Mouse (Mus musculus) ES-E14 (cell line): ENCODE data around the gene Cnst. TPM values are rescaled to one million over a fixed set of nuclear protein-coding genes. Genes with fewer than 3 reads are reported as not detected.

ENCODE experiments used
- DNase-seq: peaks from one replicate; pipeline ENCODE4 v3.0.0-alpha.2; 2013; ENCODE audit warnings: low read depth, low spot score
- H3K27ac ChIP-seq: 2 replicates; pipeline ENCODE4 v1.5.1; 2012; ENCODE audit warnings: low read depth, mild to moderate bottlenecking, low read length, moderate library complexity, mixed read lengths; ENCODE audit not compliant: poor library complexity, insufficient read depth, severe bottlenecking
- H3K36me3 ChIP-seq: 2 replicates; pipeline ENCODE4 v1.6.1; 2012; ENCODE audit warnings: mild to moderate bottlenecking, low read length, moderate library complexity, mixed read lengths; ENCODE audit not compliant: control insufficient read depth, poor library complexity, insufficient read depth, severe bottlenecking
- H3K4me1 ChIP-seq, 2 experiments: fragments of 150-350 bp in 1 of 2; sonication (generic) in 1 of 2; 2 replicates each; pipeline ENCODE4 v1.6.1; 2012; ENCODE audit warnings: low read length in 2 of 2, mild to moderate bottlenecking in 1 of 2, mixed read lengths in 1 of 2; ENCODE audit not compliant: control insufficient read depth in 2 of 2, insufficient read depth in 2 of 2, poor library complexity in 1 of 2
- H3K4me3 ChIP-seq, 2 experiments: fragments of 150-350 bp in 1 of 2; sonication (generic) in 1 of 2; 2 replicates each; pipeline ENCODE4 v1.5.1; 2012; ENCODE audit warnings: low read length in 2 of 2, low read depth in 1 of 2, mild to moderate bottlenecking in 1 of 2, mixed read lengths in 1 of 2; ENCODE audit not compliant: insufficient read depth in 1 of 2, poor library complexity in 1 of 2, severe bottlenecking in 1 of 2
- H3K9ac ChIP-seq: 2 replicates; pipeline ENCODE4 v1.6.1; 2012; ENCODE audit warnings: low read depth, mild to moderate bottlenecking, low read length, mixed read lengths; ENCODE audit not compliant: poor library complexity, insufficient read depth, severe bottlenecking
- H3K9me3 ChIP-seq: fragments of 150-350 bp; sonication (generic); 2 replicates; pipeline ENCODE4 v1.6.1; 2012; ENCODE audit warnings: low read depth, mild to moderate bottlenecking, low read length; ENCODE audit not compliant: control insufficient read depth, insufficient read depth
- CHD2 ChIP-seq: IDR thresholded peaks from 2 replicates; pipeline ENCODE4 v1.6.1; 2014; ENCODE audit warnings: mild to moderate bottlenecking, low read depth, low read length, inconsistent platforms
- HCFC1 ChIP-seq: IDR thresholded peaks from 2 replicates; pipeline ENCODE4 v1.6.1; 2012; ENCODE audit warnings: low read length, inconsistent platforms, borderline replicate concordance; ENCODE audit not compliant: insufficient read depth
- MAFK ChIP-seq: IDR thresholded peaks from 2 replicates; pipeline ENCODE4 v1.6.1; 2014; ENCODE audit warnings: mild to moderate bottlenecking, low read depth, low read length, inconsistent platforms; ENCODE audit not compliant: insufficient read depth
- ZC3H11A ChIP-seq: IDR thresholded peaks from 2 replicates; pipeline ENCODE4 v1.6.1; 2012; ENCODE audit warnings: low read depth, mild to moderate bottlenecking, inconsistent platforms, low read length, borderline replicate concordance
- ZNF384 ChIP-seq: IDR thresholded peaks from 2 replicates; pipeline ENCODE4 v1.6.1; 2012; ENCODE audit warnings: low read depth, low read length, inconsistent platforms
- in situ Hi-C, 2 experiments: fragments of 600-800 bp; cut with MboI; formaldehyde crosslinking; loops; one replicate each; pipeline ENCODE4 v1.15.1; 2025; ENCODE audit warnings: low sequenced_read_pairs in 2 of 2, inconsistent platforms in 1 of 2; ENCODE audit not compliant: unreplicated experiment in 2 of 2
- total RNA-seq: library from RNA; depleted of rRNA; stranded (reverse); fragments of 300-350 nt; gene quantifications from 2 replicates; pipeline ENCODE4 v1.2.3, GENCODE M21; 2012

Gene Cnst
- total RNA-seq, 1 experiment = 12.8 TPM

DNA sequence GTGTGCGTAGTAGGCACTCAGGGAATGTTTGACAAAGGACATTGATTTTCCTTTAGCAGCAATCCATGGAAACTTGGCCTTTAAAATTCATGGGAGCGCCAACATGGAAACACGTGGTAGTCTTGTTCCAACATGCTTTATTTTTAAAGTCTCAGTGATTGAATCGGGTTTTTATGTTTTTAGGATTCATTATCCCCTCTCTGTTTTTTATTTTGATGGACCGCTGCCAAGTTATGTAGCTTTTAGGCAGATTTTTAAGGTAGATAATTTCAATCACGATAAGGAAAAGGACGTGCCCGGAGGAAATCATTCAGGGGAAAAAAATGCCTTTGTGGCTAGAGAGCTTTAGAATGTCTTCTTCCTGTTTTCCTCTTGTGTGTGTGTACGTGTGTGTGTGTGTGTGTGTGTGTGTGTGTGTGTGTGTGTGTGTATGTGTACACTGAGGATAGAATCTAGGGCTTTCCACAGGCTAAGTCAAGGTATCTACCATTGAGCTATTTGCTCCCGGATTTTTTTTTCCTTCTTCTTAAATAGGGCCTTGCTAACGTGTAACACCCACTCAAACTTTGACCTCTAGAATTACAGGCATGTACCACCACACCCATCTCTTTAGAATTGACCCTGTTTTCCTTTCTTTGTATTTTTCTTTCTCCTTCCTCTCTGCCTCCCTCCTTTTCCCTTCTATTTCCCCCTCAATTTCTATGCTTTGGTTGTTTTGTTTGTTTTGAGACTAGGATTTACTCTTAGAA, 13.4 kb downstream of the Cnst start:
- in situ Hi-C loops = no loop called here
- TF ChIP-seq ZC3H11A = no peak
- TF ChIP-seq CHD2 = no peak
- TF ChIP-seq MAFK = no peak
- no peak for TF ChIP-seq ZNF384
- no peak for TF ChIP-seq HCFC1
- H3K4me3 ChIP-seq = no peak overlapping the region
- 0 out of 4 replicates have a peak, but pooled peaks cover 0 to 7% of the 10 kb centered on the region in 2 experiments for H3K4me1 ChIP-seq
- no peaks in the 10 kb centered on the region for H3K9me3 ChIP-seq
- no peak for DNase-seq
- H3K36me3 ChIP-seq = no peaks in the 10 kb centered on the region
- no peak overlapping the region for H3K9ac ChIP-seq
- no peak overlapping the region; the same call in 1 of the 2 replicates for H3K27ac ChIP-seq

DNA sequence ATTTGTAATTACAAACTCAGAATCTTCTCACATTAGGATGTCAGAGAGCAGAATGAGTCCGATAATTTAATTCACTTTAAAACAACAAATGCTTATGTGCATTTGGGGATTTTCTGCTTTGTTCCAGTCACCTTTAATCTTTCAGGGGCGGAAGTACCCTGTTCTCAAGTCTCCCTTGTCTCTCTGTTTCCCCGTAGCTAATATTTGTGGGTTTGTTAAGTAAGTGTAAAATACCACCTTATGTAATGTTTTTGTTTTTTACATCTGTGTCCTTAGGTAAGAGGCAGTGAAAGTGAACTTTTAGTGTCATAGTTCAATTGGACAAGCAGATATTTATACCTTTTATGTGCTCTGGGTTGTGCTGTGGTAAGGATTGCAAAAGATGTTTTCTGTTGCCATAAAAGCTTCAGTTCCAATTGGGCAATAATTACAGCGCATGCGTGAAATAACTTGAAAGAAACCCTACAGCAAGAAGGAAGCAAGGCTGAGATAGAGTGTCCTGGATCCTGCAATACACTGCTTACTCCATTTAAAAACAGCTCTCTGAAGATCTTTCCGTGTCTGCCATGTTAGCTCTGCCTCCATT, 14.8 kb downstream of the Cnst start:
- H3K36me3 ChIP-seq = no peaks in the 10 kb centered on the region
- no peak overlapping the region for H3K9ac ChIP-seq
- in situ Hi-C loops = no loop called here
- H3K4me1 ChIP-seq = 0 out of 4 replicates have a peak, but pooled peaks cover 0 to 7% of the 10 kb centered on the region in 2 experiments
- no peak for DNase-seq
- no peak overlapping the region for H3K4me3 ChIP-seq
- no peaks in the 10 kb centered on the region for H3K9me3 ChIP-seq
- TF ChIP-seq HCFC1 (no peak), ZC3H11A (no peak), ZNF384 (no peak), CHD2 (no peak), MAFK (no peak)
- H3K27ac ChIP-seq = no peak overlapping the region

DNA sequence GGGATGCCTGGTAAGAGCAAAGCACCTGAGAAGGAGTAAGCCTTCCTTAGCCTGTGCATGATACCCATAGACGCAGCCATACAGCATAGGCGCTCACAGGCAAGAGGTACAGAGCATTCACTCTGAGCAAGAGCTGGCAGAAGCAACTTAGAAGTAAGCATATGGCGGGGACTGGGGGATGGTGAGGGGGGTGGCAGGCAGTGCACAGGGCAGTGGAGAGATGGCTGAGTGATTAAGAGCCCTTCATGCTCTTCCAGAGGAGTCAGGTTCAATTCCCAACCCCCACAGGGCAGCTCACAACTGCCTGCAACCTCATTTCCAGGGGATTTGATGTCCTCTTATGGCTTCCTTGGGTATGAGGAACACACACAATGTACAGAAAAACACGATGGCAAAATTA, 17.0 kb downstream of the Cnst start:
- Histone ChIP-seq H3K36me3 (no peaks in the 10 kb centered on the region), H3K9ac (no peak overlapping the region), H3K9me3 (no peaks in the 10 kb centered on the region), H3K27ac (no peak overlapping the region), H3K4me3 (no peak overlapping the region), H3K4me1 (0 out of 4 replicates have a peak, but pooled peaks cover 0 to 7% of the 10 kb centered on the region in 2 experiments)
- DNase-seq = no peak
- no peak for TF ChIP-seq HCFC1
- no peak for TF ChIP-seq ZC3H11A
- no peak for TF ChIP-seq MAFK
- in situ Hi-C loops = no loop called here

DNA sequence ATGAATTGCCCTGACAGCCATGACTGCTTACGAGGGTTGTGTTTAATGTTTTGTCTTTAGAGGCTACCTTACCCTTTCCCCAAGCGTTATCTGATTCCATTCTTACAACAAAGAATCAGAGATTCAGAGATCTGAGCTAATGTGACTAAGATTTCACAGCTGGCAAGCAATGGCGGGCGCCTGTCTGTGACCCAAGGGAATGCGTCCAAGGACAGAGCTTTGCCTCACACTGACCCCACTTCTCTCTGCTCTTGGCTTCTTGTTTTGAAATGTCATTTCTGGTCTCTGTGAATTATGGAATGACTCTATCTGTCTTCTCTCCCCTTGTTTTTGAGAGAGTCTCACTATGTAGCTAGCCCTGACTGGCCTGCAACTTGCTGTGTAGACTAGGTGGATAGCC, 17.8 kb downstream of the Cnst start:
- no peak overlapping the region for H3K27ac ChIP-seq
- no peaks in the 10 kb centered on the region for H3K9me3 ChIP-seq
- no peak for TF ChIP-seq MAFK
- TF ChIP-seq ZNF384 = no peak
- no peak for TF ChIP-seq HCFC1
- no peak for TF ChIP-seq ZC3H11A
- TF ChIP-seq CHD2 = no peak
- no peak for DNase-seq
- no peak overlapping the region for H3K9ac ChIP-seq
- peaks cover 3 to 7% of the 10 kb centered on the region in 2 experiments; a peak in 2 of 4 replicates for H3K4me1 ChIP-seq
- in situ Hi-C loops = no loop called here
- no peak overlapping the region for H3K4me3 ChIP-seq
- H3K36me3 ChIP-seq = no peaks in the 10 kb centered on the region
